Mouse (Mus musculus) gastrocnemius, postnatal 25 days (tissue): Measurements from ENCODE around the gene Sgtb. TPM values are rescaled to one million over a fixed set of nuclear protein-coding genes. Genes with fewer than 3 reads are reported as not detected.

Experiments used
- DNase-seq: peaks from one replicate; pipeline ENCODE4 v3.0.0; 2022
- total RNA-seq, 2 experiments: library from RNA; stranded (reverse); gene quantifications; 1 replicate in 1 of 2; 2 replicates in 1 of 2; pipeline ENCODE4 v1.2.3; 2021

The Sgtb gene
- total RNA-seq, 2 experiments from 2014 or later: 0.43 to 0.87 TPM

DNA sequence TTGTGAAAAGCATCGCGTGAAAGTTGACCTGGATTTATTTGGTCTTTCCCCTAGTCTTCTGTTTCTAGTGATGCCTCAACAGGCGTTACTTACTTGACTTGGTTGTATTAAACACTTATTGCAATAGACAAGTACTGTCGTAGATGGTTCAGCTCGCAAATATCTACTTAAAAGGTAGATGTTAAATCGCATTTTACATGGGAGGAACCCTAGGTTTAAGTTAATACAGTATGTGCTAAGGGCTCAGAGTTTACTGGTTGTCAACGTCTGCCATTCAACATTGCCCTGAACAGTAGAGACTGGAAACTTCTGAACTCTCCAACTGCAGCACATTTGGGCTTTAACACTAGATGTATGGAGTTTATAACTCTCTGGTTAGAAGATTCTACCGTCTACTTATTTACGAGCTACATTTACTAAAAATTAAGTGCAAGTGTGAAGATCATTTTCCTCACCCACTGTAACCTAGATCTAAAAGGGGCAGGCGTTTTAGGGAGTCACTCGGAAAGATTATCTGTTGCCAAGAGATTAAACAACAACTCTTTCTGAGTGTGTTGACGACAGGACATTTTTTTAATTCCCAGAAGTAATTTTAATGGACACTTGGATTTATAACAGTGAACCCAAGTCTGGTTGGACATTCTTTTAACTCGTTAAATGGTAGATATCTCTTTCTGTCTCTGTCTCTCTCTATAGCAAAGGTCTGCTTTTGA lies 69.8 kb downstream of the Sgtb start:
- DNase-seq: no peak

DNA sequence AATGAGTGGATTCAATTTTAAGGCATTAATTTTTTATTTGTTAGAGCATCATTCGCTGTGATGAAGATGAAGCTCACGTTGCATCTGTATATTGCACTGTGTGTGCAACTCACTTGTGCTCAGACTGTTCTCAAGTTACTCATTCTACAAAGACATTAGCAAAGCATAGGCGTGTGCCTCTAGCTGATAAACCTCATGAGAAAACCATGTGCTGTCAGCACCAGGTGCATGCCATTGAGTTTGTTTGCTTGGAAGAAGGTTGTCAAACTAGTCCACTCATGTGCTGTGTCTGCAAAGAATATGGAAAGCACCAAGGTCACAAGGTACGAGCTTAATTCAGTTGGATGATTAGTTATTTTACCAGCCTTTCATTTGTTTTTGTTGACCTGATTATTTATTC lies 77.8 kb downstream of the Sgtb start:
- no peak for DNase-seq

Other genes starting within 250 kb of the Sgtb start
- gene Erbin, start 189.2 kb upstream of the Sgtb start, total RNA-seq: 10 to 100 TPM; 30.4 to 34.3 TPM
- gene Nln, start 127 bp upstream of the Sgtb start, total RNA-seq: 1 to 10 TPM; 5.6 to 6.7 TPM
- 10 to 100 TPM; 29.2 TPM for gene Trappc13, start 68.7 kb downstream of the Sgtb start, total RNA-seq
- gene Trim23, start 69.1 kb downstream of the Sgtb start, total RNA-seq: 10 to 100 TPM; 18.9 to 19.8 TPM
- gene Cenpk, start 118.9 kb downstream of the Sgtb start, total RNA-seq: 1 to 10 TPM in 1 of 2 experiments, under 1 TPM in 1; 0.46 to 1.1 TPM
- gene Ppwd1, start 119.1 kb downstream of the Sgtb start, total RNA-seq: 1 to 10 TPM; 6.2 to 6.9 TPM
- 1 to 10 TPM in 1 of 2 experiments, under 1 TPM in 1; 0.94 to 1.2 TPM for gene Adamts6, start 178.1 kb downstream of the Sgtb start, total RNA-seq